Mouse (Mus musculus): ENCODE measurements at regions not wholly inside any gene's neighbourhood (a gene's known extent, or its start where the extent isn't known, plus 50 kb on each side); places are given as distances from the start of the nearest gene placed in this dataset.

- H3K4me1 ChIP-seq (replicated peaks; ENCODE audit: control insufficient read depth, insufficient read depth, low read length) = no peaks in the 10 kb centered on the region
- no peak for TF ChIP-seq POLR2A (IDR thresholded peaks at IDR 0.05; ENCODE audit: control insufficient read depth, extremely low read depth, insufficient read depth, low read length, poor library complexity)
- H3K27ac ChIP-seq (ENCODE audit: control insufficient read depth, insufficient read depth, low read length) = no peak overlapping the region
- no peaks in the 10 kb centered on the region for H3K36me3 ChIP-seq (ENCODE audit: control insufficient read depth, insufficient read depth, low read length)
- DNase-seq = no peak
- H3K27me3 ChIP-seq (ENCODE audit: control insufficient read depth, insufficient read depth, low read length) = no peaks in the 10 kb centered on the region
- 84% methylated on average over 3 of the region's 3 CpGs for WGBS
- no peak overlapping the region for H3K4me3 ChIP-seq (ENCODE audit: control insufficient read depth, insufficient read depth, low read length)
These were observed 174.5 kb upstream of the Arhgap24 start for GRCm38 (mm10) chr5:102306718-102307117.

- no peaks in the 10 kb centered on the region for H3K36me3 ChIP-seq (ENCODE audit: control insufficient read depth, insufficient read depth, low read length)
- no peak for DNase-seq
- H3K4me3 ChIP-seq (ENCODE audit: control insufficient read depth, insufficient read depth, low read length) = no peak overlapping the region
These were observed 169.6 kb upstream of the Arhgap24 start for GRCm38 (mm10) chr5:102311570-102311969.

GRCm38 (mm10) chr5:102328197-102328784 lies 152.9 kb upstream of the Arhgap24 start:
- no peak overlapping the region for H3K27ac ChIP-seq (ENCODE audit: control insufficient read depth, insufficient read depth, low read length)
- no peak for DNase-seq
- no peaks in the 10 kb centered on the region for H3K27me3 ChIP-seq (ENCODE audit: control insufficient read depth, insufficient read depth, low read length)
- TF ChIP-seq CTCF (IDR thresholded peaks at IDR 0.05; ENCODE audit: borderline replicate concordance, control insufficient read depth, extremely low read depth, insufficient read depth, low read length, poor library complexity) (no peak), POLR2A (IDR thresholded peaks at IDR 0.05; ENCODE audit: control insufficient read depth, extremely low read depth, insufficient read depth, low read length, poor library complexity) (no peak)
- 85% methylated on average over 2 of the region's 2 CpGs for whole genome bisulfite sequencing
- H3K4me3 ChIP-seq (ENCODE audit: control insufficient read depth, insufficient read depth, low read length) = no peak overlapping the region
- no peaks in the 10 kb centered on the region for H3K36me3 ChIP-seq (ENCODE audit: control insufficient read depth, insufficient read depth, low read length)
- no peaks in the 10 kb centered on the region for H3K4me1 ChIP-seq (replicated peaks; ENCODE audit: control insufficient read depth, insufficient read depth, low read length)

More at GRCm38 (mm10) chr5:102311570-102311969, 169.6 kb upstream of the Arhgap24 start:
- Histone ChIP-seq H3K27me3 (ENCODE audit: control insufficient read depth, insufficient read depth, low read length) (no peaks in the 10 kb centered on the region), H3K4me1 (replicated peaks; ENCODE audit: control insufficient read depth, insufficient read depth, low read length) (no peaks in the 10 kb centered on the region), H3K27ac (ENCODE audit: control insufficient read depth, insufficient read depth, low read length) (no peak overlapping the region)
- no peak for TF ChIP-seq CTCF (IDR thresholded peaks at IDR 0.05; ENCODE audit: borderline replicate concordance, control insufficient read depth, extremely low read depth, insufficient read depth, low read length, poor library complexity)
- TF ChIP-seq POLR2A (IDR thresholded peaks at IDR 0.05; ENCODE audit: control insufficient read depth, extremely low read depth, insufficient read depth, low read length, poor library complexity) = no peak

GRCm38 (mm10) chr5:102333894-102334293 lies 147.3 kb upstream of the Arhgap24 start:
- no peak for DNase-seq
- no peaks in the 10 kb centered on the region for H3K4me1 ChIP-seq (replicated peaks; ENCODE audit: control insufficient read depth, insufficient read depth, low read length)
- 88% methylated on average over 5 of the region's 5 CpGs for WGBS

GRCm38 (mm10) chr5:102334442-102335197 lies 146.6 kb upstream of the Arhgap24 start:
- 91% methylated on average over 13 of the region's 13 CpGs for WGBS
- Histone ChIP-seq H3K4me3 (ENCODE audit: control insufficient read depth, insufficient read depth, low read length) (no peak overlapping the region), H3K4me1 (replicated peaks; ENCODE audit: control insufficient read depth, insufficient read depth, low read length) (no peaks in the 10 kb centered on the region), H3K27ac (ENCODE audit: control insufficient read depth, insufficient read depth, low read length) (no peak overlapping the region), H3K27me3 (ENCODE audit: control insufficient read depth, insufficient read depth, low read length) (no peaks in the 10 kb centered on the region), H3K36me3 (ENCODE audit: control insufficient read depth, insufficient read depth, low read length) (no peaks in the 10 kb centered on the region)
- no peak for TF ChIP-seq POLR2A (IDR thresholded peaks at IDR 0.05; ENCODE audit: control insufficient read depth, extremely low read depth, insufficient read depth, low read length, poor library complexity)
- TF ChIP-seq CTCF (IDR thresholded peaks at IDR 0.05; ENCODE audit: borderline replicate concordance, control insufficient read depth, extremely low read depth, insufficient read depth, low read length, poor library complexity) = no peak
- no peak for DNase-seq

More at GRCm38 (mm10) chr5:102333894-102334293, 147.3 kb upstream of the Arhgap24 start:
- no peak for TF ChIP-seq CTCF (IDR thresholded peaks at IDR 0.05; ENCODE audit: borderline replicate concordance, control insufficient read depth, extremely low read depth, insufficient read depth, low read length, poor library complexity)
- no peak for TF ChIP-seq POLR2A (IDR thresholded peaks at IDR 0.05; ENCODE audit: control insufficient read depth, extremely low read depth, insufficient read depth, low read length, poor library complexity)
- no peaks in the 10 kb centered on the region for H3K36me3 ChIP-seq (ENCODE audit: control insufficient read depth, insufficient read depth, low read length)
- no peak overlapping the region for H3K27ac ChIP-seq (ENCODE audit: control insufficient read depth, insufficient read depth, low read length)
- H3K4me3 ChIP-seq (ENCODE audit: control insufficient read depth, insufficient read depth, low read length) = no peak overlapping the region
- H3K27me3 ChIP-seq (ENCODE audit: control insufficient read depth, insufficient read depth, low read length) = no peaks in the 10 kb centered on the region

GRCm38 (mm10) chr5:102366481-102366880 lies 114.7 kb upstream of the Arhgap24 start:
- 86% methylated on average over 3 of the region's 3 CpGs for WGBS
- DNase-seq = no peak
- H3K27ac ChIP-seq (ENCODE audit: control insufficient read depth, insufficient read depth, low read length) = no peak overlapping the region
- TF ChIP-seq CTCF (IDR thresholded peaks at IDR 0.05; ENCODE audit: borderline replicate concordance, control insufficient read depth, extremely low read depth, insufficient read depth, low read length, poor library complexity) = no peak
- TF ChIP-seq POLR2A (IDR thresholded peaks at IDR 0.05; ENCODE audit: control insufficient read depth, extremely low read depth, insufficient read depth, low read length, poor library complexity) = no peak
- H3K27me3 ChIP-seq (ENCODE audit: control insufficient read depth, insufficient read depth, low read length) = no peaks in the 10 kb centered on the region
- no peak overlapping the region for H3K4me3 ChIP-seq (ENCODE audit: control insufficient read depth, insufficient read depth, low read length)
- H3K4me1 ChIP-seq (replicated peaks; ENCODE audit: control insufficient read depth, insufficient read depth, low read length) = no peaks in the 10 kb centered on the region
- no peaks in the 10 kb centered on the region for H3K36me3 ChIP-seq (ENCODE audit: control insufficient read depth, insufficient read depth, low read length)
